Mouse (Mus musculus) NIH3T3 (cell line): ENCODE measurements around the gene Mbnl1.

Experiments used
- DNase-seq: peaks from one replicate; pipeline ENCODE4 v3.0.0-alpha.2; 2012; ENCODE audit warnings: low read depth

Gene Mbnl1

DNA sequence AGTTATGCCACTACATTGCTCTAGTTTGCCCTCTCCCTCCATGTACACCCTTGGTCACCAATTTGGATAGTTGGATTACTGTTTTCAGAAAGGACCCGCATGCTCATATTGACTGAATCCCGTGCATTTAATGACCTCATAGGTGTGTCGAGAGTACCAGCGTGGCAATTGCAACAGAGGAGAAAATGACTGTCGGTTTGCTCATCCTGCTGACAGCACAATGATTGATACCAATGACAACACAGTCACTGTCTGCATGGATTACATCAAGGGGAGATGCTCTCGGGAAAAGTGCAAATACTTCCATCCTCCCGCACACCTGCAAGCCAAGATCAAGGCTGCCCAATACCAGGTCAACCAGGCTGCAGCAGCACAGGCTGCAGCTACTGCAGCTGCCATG is 140.5 kb downstream of the Mbnl1 start:
- DNase-seq, result no peak

DNA sequence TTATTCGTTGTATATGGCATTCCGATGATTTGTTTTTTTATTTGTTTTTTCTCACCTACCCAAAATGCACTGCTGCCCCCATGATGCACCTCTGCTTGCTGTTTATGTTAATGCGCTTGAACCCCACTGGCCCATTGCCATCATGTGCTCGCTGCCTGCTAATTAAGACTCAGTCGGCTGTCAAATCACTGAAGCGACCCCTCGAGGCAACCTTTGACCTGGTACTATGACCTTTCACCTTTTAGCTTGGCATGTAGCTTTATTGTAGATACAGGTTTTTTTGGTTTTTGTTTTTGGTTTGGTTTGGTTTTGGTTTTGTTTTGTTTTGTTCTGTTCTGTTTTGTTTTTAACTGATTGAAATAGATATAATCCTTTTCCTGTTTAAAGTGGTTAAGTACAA is 141.9 kb downstream of the Mbnl1 start:
- no peak for DNase-seq

DNA sequence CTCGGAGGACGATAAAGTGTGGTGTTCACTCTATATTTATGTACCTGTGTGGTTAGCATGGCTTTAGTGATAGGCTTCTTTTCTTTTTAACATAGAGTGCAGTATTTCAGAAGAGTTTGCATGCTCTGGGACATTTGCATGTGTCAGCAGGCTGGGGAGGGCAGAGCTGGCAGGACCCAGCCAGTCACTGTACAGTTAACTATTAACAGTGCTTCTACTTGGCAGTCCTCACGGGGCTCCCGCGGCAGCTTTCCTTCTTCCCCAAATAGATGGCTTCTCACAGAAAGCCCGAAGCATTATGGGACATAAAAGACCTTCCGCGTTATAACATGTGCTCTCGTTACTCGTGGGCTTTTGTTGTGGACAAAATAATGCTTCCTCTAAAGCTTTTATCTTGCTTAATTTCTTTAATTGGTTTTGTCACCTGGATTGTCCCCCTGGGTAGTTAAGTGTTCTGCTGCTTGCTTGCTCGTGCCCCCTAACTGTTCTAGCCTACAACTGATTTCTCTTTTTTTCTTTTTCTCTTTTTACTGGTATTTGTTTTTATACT is 142.5 kb downstream of the Mbnl1 start:
- DNase-seq, result no peak

GRCm38 (mm10) chr3:60615615-60616014 is 143.0 kb downstream of the Mbnl1 start:
- DNase-seq, result no peak

GRCm38 (mm10) chr3:60616147-60616546 is 143.5 kb downstream of the Mbnl1 start:
- DNase-seq, result peak; percentile 42

GRCm38 (mm10) chr3:60617643-60618042 is 145.0 kb downstream of the Mbnl1 start:
- peak; percentile 49 for DNase-seq

DNA sequence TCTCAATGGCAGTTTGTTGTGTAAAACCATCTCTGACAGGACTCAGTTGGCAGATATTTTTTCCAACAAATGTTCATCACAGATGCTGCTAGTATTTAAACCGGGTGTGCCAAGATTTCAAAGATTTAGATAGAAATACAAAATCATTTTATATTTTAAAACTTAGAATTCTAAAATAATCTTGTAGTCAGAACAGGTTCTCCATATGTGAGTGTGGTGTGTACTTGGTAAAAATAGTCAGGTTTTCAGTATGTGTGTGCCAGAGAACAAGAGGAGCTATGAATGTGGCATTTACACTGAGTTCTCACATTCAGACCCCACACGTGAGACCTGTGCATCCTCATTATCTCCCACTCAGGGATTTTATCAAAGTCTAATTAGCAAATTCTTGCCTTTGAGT is 147.6 kb downstream of the Mbnl1 start:
- no peak for DNase-seq

DNA sequence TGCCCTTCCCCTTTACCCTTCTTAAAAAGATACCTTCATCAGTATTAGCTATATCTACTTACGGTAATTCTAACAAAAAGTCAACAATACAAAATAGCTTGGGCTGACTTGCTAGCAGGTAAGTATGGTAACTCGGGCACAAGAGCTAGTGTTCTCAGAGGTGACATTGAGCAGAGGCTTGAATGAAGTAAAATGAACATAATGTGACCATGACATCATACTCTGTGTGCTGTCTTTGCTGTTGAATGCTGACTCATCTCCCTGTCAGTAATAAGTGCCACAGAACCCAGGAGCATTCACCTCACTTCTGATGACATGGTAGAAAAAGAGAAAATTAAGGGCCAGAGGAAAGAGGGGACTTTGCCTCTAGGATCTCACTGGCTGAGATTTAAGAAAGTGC is 158.6 kb downstream of the Mbnl1 start:
- DNase-seq, result no peak

GRCm38 (mm10) chr3:60631754-60632153 is 159.1 kb downstream of the Mbnl1 start:
- DNase-seq, result no peak

DNA sequence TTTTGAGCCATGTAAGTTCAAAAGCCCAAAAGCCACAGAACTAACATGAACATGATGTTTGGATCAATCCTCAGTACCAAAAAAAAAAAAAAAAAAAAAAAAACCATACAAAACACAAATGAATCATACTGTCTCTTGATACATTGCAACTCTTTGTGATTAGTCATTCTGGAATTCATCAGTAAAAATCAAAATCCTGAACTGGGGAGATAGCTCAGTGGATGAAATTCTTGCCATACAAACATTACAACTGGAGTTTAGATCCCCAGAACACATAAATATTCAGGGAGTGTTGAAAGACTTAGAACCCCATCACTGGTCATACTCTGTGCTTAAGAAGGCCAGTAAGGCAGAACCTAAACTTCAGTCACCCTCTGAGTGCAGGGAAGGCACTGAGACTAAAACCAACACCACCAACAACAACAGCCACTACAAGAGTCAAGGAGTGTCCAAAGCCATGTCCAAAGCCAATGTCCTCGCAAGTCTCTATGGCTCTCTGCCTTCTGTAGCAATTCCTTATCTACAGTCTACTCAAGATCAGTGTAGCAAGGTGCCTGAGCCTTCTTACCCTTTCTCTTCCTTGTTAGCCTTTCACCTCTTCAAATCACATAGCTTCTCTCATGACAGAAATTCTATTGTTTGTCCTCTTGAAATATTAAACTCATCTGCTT is 160.3 kb downstream of the Mbnl1 start:
- peak; percentile 61 for DNase-seq

DNA sequence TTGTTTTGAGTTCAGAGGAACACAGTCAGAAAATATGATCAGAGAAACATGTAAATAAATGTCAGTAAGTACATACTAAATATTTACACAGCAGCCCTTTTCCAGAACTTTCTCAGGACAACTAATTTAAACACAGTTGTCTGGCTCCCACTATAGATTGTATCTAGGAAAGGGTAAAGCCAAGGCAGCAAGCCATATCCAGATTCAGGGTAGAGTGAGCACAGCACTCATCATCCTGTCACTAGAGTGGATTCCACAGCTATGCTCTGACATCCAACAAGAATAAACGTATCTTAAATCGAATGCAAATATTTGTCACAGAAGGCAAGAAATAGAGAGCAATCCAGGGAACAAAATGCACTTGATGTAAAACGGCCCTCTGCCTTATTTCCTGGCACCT is 165.9 kb downstream of the Mbnl1 start:
- DNase-seq, result no peak

GRCm38 (mm10) chr3:60639135-60639534 is 166.5 kb downstream of the Mbnl1 start:
- peak; percentile 34 for DNase-seq

- DNase-seq, result no peak
Measured at GRCm38 (mm10) chr3:60642227-60642626, 169.6 kb downstream of the Mbnl1 start.

- no peak for DNase-seq
Measured at GRCm38 (mm10) chr3:60645531-60645930, 172.9 kb downstream of the Mbnl1 start.

DNA sequence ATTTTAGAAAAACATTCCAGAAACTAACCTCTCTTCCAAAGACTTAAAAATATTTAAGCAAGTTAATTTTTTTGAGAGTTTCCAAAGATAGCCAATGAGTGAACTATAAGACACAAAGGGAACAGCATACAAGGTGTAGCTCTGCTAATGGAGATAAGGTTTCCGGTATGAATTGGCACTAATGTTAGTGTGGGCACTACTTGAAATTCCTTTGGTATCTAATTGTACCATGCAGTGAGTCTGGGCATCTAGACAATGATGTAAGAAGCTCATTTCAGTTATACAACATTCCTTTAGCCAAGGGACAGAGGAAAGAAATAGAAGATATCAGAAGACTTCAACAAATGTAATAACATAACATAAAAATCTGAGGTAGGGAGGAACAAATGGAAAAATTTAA is 175.7 kb downstream of the Mbnl1 start:
- no peak for DNase-seq

- DNase-seq, result no peak
Measured at GRCm38 (mm10) chr3:60660762-60661161, 188.1 kb downstream of the Mbnl1 start.
